Mouse (Mus musculus): ENCODE measurements at regions not wholly inside any gene's neighbourhood (a gene's known extent, or its start where the extent isn't known, plus 50 kb on each side); places are given as distances from the start of the nearest gene placed in this dataset.
A peak's percentile ranks its signal among the peaks of the same experiment; 100 is the strongest.

DNA sequence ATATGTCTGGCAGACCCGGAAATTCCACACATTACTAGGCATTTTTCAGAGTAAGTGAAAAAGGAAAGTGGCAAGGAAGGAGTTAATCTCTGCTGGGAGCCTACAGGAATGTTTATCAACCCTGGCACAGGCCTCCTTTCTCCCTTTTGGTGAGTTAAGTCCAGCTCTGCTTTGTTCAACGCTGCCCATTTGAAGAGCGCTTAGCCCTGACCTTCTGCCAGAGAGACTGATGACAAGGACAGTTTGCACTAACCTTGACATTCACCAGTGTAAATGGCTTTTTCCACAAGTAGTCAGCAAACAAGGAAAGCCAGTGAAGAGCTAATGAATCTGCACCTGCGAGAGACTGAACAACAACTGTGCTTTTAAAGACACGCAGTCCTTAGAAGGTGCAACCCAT lies 927.6 kb downstream of the Bcl11a start:
- no peak for TF ChIP-seq POLR2A (IDR thresholded peaks at IDR 0.05; ENCODE audit: insufficient read depth, low read length)
- H3K4me1 ChIP-seq (ENCODE audit: control insufficient read depth, insufficient read depth, low read length), result no peaks in the 10 kb centered on the region
- no peaks in the 10 kb centered on the region for H3K36me3 ChIP-seq (ENCODE audit: control insufficient read depth, insufficient read depth, low read length, poor library complexity, severe bottlenecking)
- no peak overlapping the region for H3K27ac ChIP-seq (ENCODE audit: insufficient read depth, low read length)
- H3K9me3 ChIP-seq (replicated peaks; ENCODE audit: control insufficient read depth, insufficient read depth, low read length, poor library complexity, severe bottlenecking), result no peaks in the 10 kb centered on the region
- no peak overlapping the region for H3K9ac ChIP-seq (ENCODE audit: low read depth, poor library complexity, severe bottlenecking)
- no peaks in the 10 kb centered on the region for H3K27me3 ChIP-seq (ENCODE audit: control insufficient read depth, insufficient read depth, low read length, poor library complexity, severe bottlenecking)
- no peak overlapping the region for H3K4me3 ChIP-seq (ENCODE audit: low read depth, low read length)

GRCm38 (mm10) chr11:25026786-25027185 lies 948.9 kb downstream of the Bcl11a start:
- Histone ChIP-seq H3K4me3 (ENCODE audit: low read depth, low read length) (no peak overlapping the region), H3K9ac (ENCODE audit: low read depth, poor library complexity, severe bottlenecking) (no peak overlapping the region), H3K4me1 (ENCODE audit: control insufficient read depth, insufficient read depth, low read length) (no peaks in the 10 kb centered on the region), H3K36me3 (ENCODE audit: control insufficient read depth, insufficient read depth, low read length, poor library complexity, severe bottlenecking) (no peaks in the 10 kb centered on the region), H3K27me3 (ENCODE audit: control insufficient read depth, insufficient read depth, low read length, poor library complexity, severe bottlenecking) (no peaks in the 10 kb centered on the region), H3K27ac (ENCODE audit: insufficient read depth, low read length) (no peak overlapping the region), H3K9me3 (replicated peaks; ENCODE audit: control insufficient read depth, insufficient read depth, low read length, poor library complexity, severe bottlenecking) (no peaks in the 10 kb centered on the region)
- TF ChIP-seq CTCF (IDR thresholded peaks at IDR 0.05; ENCODE audit: low read depth, low read length) (no peak), EP300 (IDR thresholded peaks at IDR 0.05; ENCODE audit: insufficient read depth, low read depth, low read length) (no peak)

DNA sequence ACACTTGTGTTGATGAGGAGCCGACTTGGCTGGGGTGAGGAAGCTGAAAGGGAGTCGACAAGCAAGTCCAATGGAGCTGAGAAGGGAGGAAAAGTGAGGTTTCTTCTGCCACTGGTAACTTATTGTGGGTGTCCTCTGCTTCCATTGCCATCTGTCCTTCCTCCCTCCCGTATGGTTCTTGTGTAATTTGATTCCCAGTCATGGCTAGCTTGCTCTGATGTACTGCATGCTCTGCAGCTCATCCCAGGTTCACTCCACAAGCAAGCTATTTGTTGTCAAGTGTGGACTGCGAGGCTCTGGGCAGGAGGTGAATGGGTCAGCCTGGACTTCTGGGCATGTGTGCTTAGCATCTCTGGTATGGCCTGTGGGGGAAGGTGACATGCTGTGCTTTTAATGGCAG lies 963.1 kb downstream of the Bcl11a start:
- TF ChIP-seq CTCF (IDR thresholded peaks at IDR 0.05; ENCODE audit: low read depth, low read length) (no peak), EP300 (IDR thresholded peaks at IDR 0.05; ENCODE audit: insufficient read depth, low read depth, low read length) (no peak), POLR2A (IDR thresholded peaks at IDR 0.05; ENCODE audit: insufficient read depth, low read length) (no peak)
- no peaks in the 10 kb centered on the region for H3K9me3 ChIP-seq (replicated peaks; ENCODE audit: control insufficient read depth, insufficient read depth, low read length, poor library complexity, severe bottlenecking)

DNA sequence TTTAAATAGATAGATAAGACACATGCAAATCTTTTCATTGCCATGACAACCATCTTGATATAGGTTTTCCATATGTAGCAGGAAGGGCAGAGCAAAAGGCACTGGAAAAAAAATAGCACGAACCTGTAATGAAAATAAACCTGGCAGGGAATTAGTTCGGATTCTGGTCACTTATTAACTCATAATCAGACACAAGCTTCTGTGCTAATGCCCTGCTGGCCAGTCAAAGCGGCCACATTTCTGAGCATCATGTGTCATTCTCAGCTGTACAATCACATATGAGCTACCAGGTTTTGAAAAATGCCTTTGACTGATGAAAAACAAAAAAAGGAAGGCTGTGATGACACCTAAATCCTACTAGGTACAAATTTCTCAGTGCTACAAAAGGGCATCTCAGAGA lies 964.9 kb downstream of the Bcl11a start:
- H3K36me3 ChIP-seq (ENCODE audit: control insufficient read depth, insufficient read depth, low read length, poor library complexity, severe bottlenecking), result no peaks in the 10 kb centered on the region
- H3K9ac ChIP-seq (ENCODE audit: low read depth, poor library complexity, severe bottlenecking), result no peak overlapping the region
- TF ChIP-seq CTCF (IDR thresholded peaks at IDR 0.05; ENCODE audit: low read depth, low read length) (no peak), EP300 (IDR thresholded peaks at IDR 0.05; ENCODE audit: insufficient read depth, low read depth, low read length) (no peak), POLR2A (IDR thresholded peaks at IDR 0.05; ENCODE audit: insufficient read depth, low read length) (no peak)
- no peaks in the 10 kb centered on the region for H3K27me3 ChIP-seq (ENCODE audit: control insufficient read depth, insufficient read depth, low read length, poor library complexity, severe bottlenecking)
- H3K4me3 ChIP-seq (ENCODE audit: low read depth, low read length), result no peak overlapping the region
- H3K4me1 ChIP-seq (ENCODE audit: control insufficient read depth, insufficient read depth, low read length), result no peaks in the 10 kb centered on the region
- H3K27ac ChIP-seq (ENCODE audit: insufficient read depth, low read length), result no peak overlapping the region
- no peaks in the 10 kb centered on the region for H3K9me3 ChIP-seq (replicated peaks; ENCODE audit: control insufficient read depth, insufficient read depth, low read length, poor library complexity, severe bottlenecking)

More for the DNA sequence above, 963.1 kb downstream of the Bcl11a start:
- Histone ChIP-seq H3K27me3 (ENCODE audit: control insufficient read depth, insufficient read depth, low read length, poor library complexity, severe bottlenecking) (no peaks in the 10 kb centered on the region), H3K27ac (ENCODE audit: insufficient read depth, low read length) (no peak overlapping the region), H3K4me1 (ENCODE audit: control insufficient read depth, insufficient read depth, low read length) (no peaks in the 10 kb centered on the region), H3K36me3 (ENCODE audit: control insufficient read depth, insufficient read depth, low read length, poor library complexity, severe bottlenecking) (no peaks in the 10 kb centered on the region), H3K9ac (ENCODE audit: low read depth, poor library complexity, severe bottlenecking) (no peak overlapping the region), H3K4me3 (ENCODE audit: low read depth, low read length) (no peak overlapping the region)

DNA sequence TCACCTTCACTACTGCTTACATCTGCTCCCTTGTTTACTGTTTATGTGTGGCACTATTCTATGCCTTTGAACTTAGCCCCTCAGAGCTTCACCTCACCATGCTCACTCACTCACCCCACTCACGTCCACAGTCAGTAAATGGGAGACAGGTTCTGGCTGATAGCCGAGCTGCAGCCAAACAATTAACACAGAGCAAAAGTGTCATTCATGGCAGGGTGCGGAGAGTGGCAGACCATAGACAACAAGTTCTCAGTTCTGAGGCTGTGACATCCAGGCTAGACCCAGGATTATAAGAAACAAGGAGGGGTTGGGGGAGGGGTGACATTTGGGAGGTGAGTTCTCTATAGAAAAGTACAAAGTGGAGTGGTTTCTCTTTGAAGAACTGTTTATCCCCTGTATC lies 967.5 kb downstream of the Bcl11a start:
- Histone ChIP-seq H3K27me3 (ENCODE audit: control insufficient read depth, insufficient read depth, low read length, poor library complexity, severe bottlenecking) (no peaks in the 10 kb centered on the region), H3K4me1 (ENCODE audit: control insufficient read depth, insufficient read depth, low read length) (no peaks in the 10 kb centered on the region), H3K9ac (ENCODE audit: low read depth, poor library complexity, severe bottlenecking) (no peak overlapping the region), H3K9me3 (replicated peaks; ENCODE audit: control insufficient read depth, insufficient read depth, low read length, poor library complexity, severe bottlenecking) (no peaks in the 10 kb centered on the region), H3K36me3 (ENCODE audit: control insufficient read depth, insufficient read depth, low read length, poor library complexity, severe bottlenecking) (no peaks in the 10 kb centered on the region), H3K27ac (ENCODE audit: insufficient read depth, low read length) (no peak overlapping the region), H3K4me3 (ENCODE audit: low read depth, low read length) (no peak overlapping the region)
- no peak for TF ChIP-seq EP300 (IDR thresholded peaks at IDR 0.05; ENCODE audit: insufficient read depth, low read depth, low read length)
- no peak for TF ChIP-seq POLR2A (IDR thresholded peaks at IDR 0.05; ENCODE audit: insufficient read depth, low read length)
- no peak for TF ChIP-seq CTCF (IDR thresholded peaks at IDR 0.05; ENCODE audit: low read depth, low read length)

GRCm38 (mm10) chr11:25045977-25046376 lies 968.1 kb downstream of the Bcl11a start:
- Histone ChIP-seq H3K9ac (ENCODE audit: low read depth, poor library complexity, severe bottlenecking) (no peak overlapping the region), H3K4me1 (ENCODE audit: control insufficient read depth, insufficient read depth, low read length) (no peaks in the 10 kb centered on the region), H3K27me3 (ENCODE audit: control insufficient read depth, insufficient read depth, low read length, poor library complexity, severe bottlenecking) (no peaks in the 10 kb centered on the region), H3K4me3 (ENCODE audit: low read depth, low read length) (no peak overlapping the region), H3K27ac (ENCODE audit: insufficient read depth, low read length) (no peak overlapping the region), H3K36me3 (ENCODE audit: control insufficient read depth, insufficient read depth, low read length, poor library complexity, severe bottlenecking) (no peaks in the 10 kb centered on the region), H3K9me3 (replicated peaks; ENCODE audit: control insufficient read depth, insufficient read depth, low read length, poor library complexity, severe bottlenecking) (no peaks in the 10 kb centered on the region)
- TF ChIP-seq EP300 (IDR thresholded peaks at IDR 0.05; ENCODE audit: insufficient read depth, low read depth, low read length) (no peak), CTCF (IDR thresholded peaks at IDR 0.05; ENCODE audit: low read depth, low read length) (peak; percentile 43), POLR2A (IDR thresholded peaks at IDR 0.05; ENCODE audit: insufficient read depth, low read length) (no peak)

Data from ES-Bruce4 (cell line).